Comparison of ENCODE assay signal across 9 mouse cellular contexts in the genomic region with DNA sequence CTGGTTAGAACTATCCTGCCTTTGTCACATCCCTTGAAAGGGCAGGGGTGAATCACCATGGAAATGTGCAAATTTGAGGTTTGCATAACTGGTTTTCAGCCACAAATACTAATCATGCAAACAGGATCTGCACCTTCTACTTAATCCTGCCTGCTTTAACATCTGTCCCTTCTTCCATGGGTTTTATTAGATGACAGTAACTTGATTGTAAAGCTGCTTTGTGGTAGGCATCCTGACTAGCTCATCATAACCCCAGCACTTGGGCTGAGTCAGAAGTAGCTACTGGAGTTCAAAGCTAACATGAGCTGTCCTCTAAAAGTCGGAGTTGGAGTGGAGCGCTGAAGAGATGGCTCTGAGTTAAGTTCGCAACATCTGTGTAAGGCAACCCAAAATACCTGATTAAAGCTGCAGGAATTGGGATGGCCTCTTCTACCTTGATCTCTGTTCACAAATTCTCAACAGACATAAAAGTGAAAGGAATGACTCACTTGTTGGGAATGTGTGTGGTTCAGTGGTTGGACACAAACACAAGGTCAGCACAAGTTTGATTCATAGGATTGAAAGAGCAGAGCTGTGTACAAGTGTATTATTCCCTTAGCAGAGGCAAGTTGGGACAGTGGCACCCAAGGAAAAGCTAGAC. TPM values are rescaled to one million over a fixed set of nuclear protein-coding genes. Genes with fewer than 3 reads are reported as not detected.
DNase-seq lines count a peak whose midpoint lies in the region; TF ChIP-seq lines count a peak whose summit lies in the region.
"Had no signal": no experiment of that assay in that cellular context is flagged by ENCODE, and none has a peak within 500 bp of the region (broad histone marks: within the 10 kb centered on the region; RNA-seq: fewer than 3 reads in every experiment).

No protein-coding gene starts in this region.

- H3ac ChIP-seq in myocyte (ENCODE audit: control insufficient read depth, insufficient read length): no peak overlapping the region

- peaks cover 60% of the 10 kb centered on the region for H3K4me1 ChIP-seq in liver, adult 2 months (ENCODE audit: control insufficient read depth, insufficient read depth, low read length)
- peaks cover 50% of the 10 kb centered on the region for H3K4me1 ChIP-seq in brown adipose tissue, adult 24 weeks (ENCODE audit: control insufficient read depth, insufficient read depth, insufficient read length, low read length)

- intact Hi-C loops in left cerebral cortex, postnatal 25 days (cut with DNase I): no loop called here

- peak overlapping the region; percentile 99 for H3K4me2 ChIP-seq in myocyte (ENCODE audit: low read depth)

- peak; percentile 63 to 90 for DNase-seq in adrenal gland, adult (ENCODE audit: inconsistent age in 2 of 2, low spot score in 1 of 2)
- no peak for DNase-seq in adrenal gland, adult 8-10 months
- peak; percentile 53 for DNase-seq in liver, adult 2 months (ENCODE audit: extremely low read depth, low read depth, low spot score)
- no peak for DNase-seq in liver
- no peak for DNase-seq in left cerebral cortex, postnatal 25 days (ENCODE audit: low spot score in 2 of 2)
- no peak for DNase-seq in right cerebral cortex, postnatal 14 days

- H3K27ac ChIP-seq in liver, adult 2 months (replicated peaks; ENCODE audit: insufficient read depth, low read depth, low read length): peak overlapping the region; percentile 76
- peak overlapping the region; percentile 16 for H3K27ac ChIP-seq in brown adipose tissue, adult 24 weeks (replicated peaks; ENCODE audit: low read depth, low read length)

- TF ChIP-seq POLR2A in liver, adult 2 months (IDR thresholded peaks at IDR 0.05; ENCODE audit: extremely low read depth, insufficient read depth, low read length): no peak
- TF ChIP-seq POLR2A in myocyte (IDR thresholded peaks at IDR 0.05; ENCODE audit: insufficient read length, low read depth): no peak

- peaks cover 42% of the 10 kb centered on the region for H3K36me3 ChIP-seq in liver, adult 2 months (ENCODE audit: control insufficient read depth, insufficient read depth, low read length)
- peaks cover 42% of the 10 kb centered on the region for H3K36me3 ChIP-seq in myocyte (ENCODE audit: control insufficient read depth, insufficient read depth)

- no peak overlapping the region for H3K4me3 ChIP-seq in liver, adult 2 months (ENCODE audit: insufficient read depth, low read depth, low read length)
- no peak overlapping the region for H3K4me3 ChIP-seq in brown adipose tissue, adult 24 weeks (ENCODE audit: insufficient read depth, low read depth, low read length)
- H3K4me3 ChIP-seq in myocyte: no peak overlapping the region

- H3K27me3 ChIP-seq in liver, adult 2 months (ENCODE audit: control insufficient read depth, insufficient read depth, low read length): no peaks in the 10 kb centered on the region
- H3K27me3 ChIP-seq in myocyte (ENCODE audit: control insufficient read depth, insufficient read depth, insufficient read length): no peaks in the 10 kb centered on the region

- H3K9ac ChIP-seq in liver, adult 2 months (ENCODE audit: low read depth, low read length): 0 out of 2 replicates have a peak overlapping the region, but pooled peaks have one; percentile 19

- 64% methylated on average over 3 of the region's 3 CpGs for WGBS in liver, adult 2 months

- no peak for TF ChIP-seq CTCF in liver, adult 2 months (IDR thresholded peaks at IDR 0.05; ENCODE audit: low read depth, low read length)

- peaks cover 21% of the 10 kb centered on the region for H3K79me2 ChIP-seq in liver, adult 2 months (ENCODE audit: control insufficient read depth, insufficient read depth, low read length)
- H3K79me2 ChIP-seq in myocyte (ENCODE audit: control insufficient read depth, insufficient read depth): peaks cover 97% of the 10 kb centered on the region

TF ChIP-seq in myocyte, 11 proteins besides CTCF, POLR2A, EP300 and RAD21:
- TF ChIP-seq POLR2AphosphoS2 (IDR thresholded peaks at IDR 0.05; ENCODE audit: insufficient read length, low read depth): peak; percentile 39
- no peak for TF ChIP-seq CEBPB (IDR thresholded peaks at IDR 0.05; ENCODE audit: insufficient read depth, poor library complexity, severe bottlenecking)

RNA-seq across cellular contexts. Expression of gene Mcl1, which starts 5.5 kb away (rescaled TPM):
- 100 to 1,000 TPM; 177 to 189 (median 179) TPM for total RNA-seq in adrenal gland, adult 8-10 months (2022)
- 57.5 and 92.2 TPM in 2 replicates for total RNA-seq in liver, adult 2 months (2014; rRNA removed)
- 38.7 and 39.4 TPM in 2 replicates for polyA plus RNA-seq in liver, adult 2 months (2012; rRNA removed)
- polyA plus RNA-seq in brown adipose tissue, adult 24 weeks (2012; ENCODE audit: insufficient read depth, insufficient read length, missing spikeins): 56.1 and 61.6 TPM in 2 replicates
- polyA plus RNA-seq in myocyte (2012; fragmentation: generic; extraction: Trizol): 51.6 TPM
- 10 to 100 TPM; 58.4 to 59.6 TPM for total RNA-seq in left cerebral cortex, postnatal 25 days (2021)

RNA-seq across cellular contexts. Expression of gene Adamtsl4, which starts 23.6 kb away (rescaled TPM):
- 10 to 100 TPM in 1 of 4 experiments, 1 to 10 TPM in 3; 4.3 to 10.2 (median 6.4) TPM for total RNA-seq in adrenal gland, adult 8-10 months (2022)
- total RNA-seq in liver, adult 2 months (2014; rRNA removed): 0.55 and 1.6 TPM in 2 replicates
- polyA plus RNA-seq in liver, adult 2 months (2012; rRNA removed): 2.5 and 4.7 TPM in 2 replicates
- 2.5 and 6.6 TPM in 2 replicates for polyA plus RNA-seq in brown adipose tissue, adult 24 weeks (2012; ENCODE audit: insufficient read depth, insufficient read length, missing spikeins)
- 4.6 TPM for polyA plus RNA-seq in myocyte (2012; fragmentation: generic; extraction: Trizol)
- 1 to 10 TPM; 4.1 to 4.6 TPM for total RNA-seq in left cerebral cortex, postnatal 25 days (2021)
- total RNA-seq: hematopoietic stem cell, adult 5-6 weeks had no signal

RNA-seq across cellular contexts. Expression of gene Ensa, which starts 39.3 kb away (rescaled TPM):
- 100 to 1,000 TPM; 102 to 141 (median 119) TPM for total RNA-seq in adrenal gland, adult 8-10 months (2022)
- total RNA-seq in liver, adult 2 months (2014; rRNA removed): 23.5 and 25.1 TPM in 2 replicates
- 5.0 and 5.2 TPM in 2 replicates for polyA plus RNA-seq in liver, adult 2 months (2012; rRNA removed)
- 38.4 and 51.4 TPM in 2 replicates for polyA plus RNA-seq in brown adipose tissue, adult 24 weeks (2012; ENCODE audit: insufficient read depth, insufficient read length, missing spikeins)
- polyA plus RNA-seq in myocyte (2012; fragmentation: generic; extraction: Trizol): 65.3 TPM
- 100 to 1,000 TPM; 366 to 382 TPM for total RNA-seq in left cerebral cortex, postnatal 25 days (2021)

Comparison
In these comparisons a context has a peak if more than half of its experiments do, and no peak if none do; other contexts are left out.
1. DNase-seq: peak in adrenal gland, adult (2 of 2) and liver, adult 2 months (single experiment); none in adrenal gland, adult 8-10 months (single experiment), liver (single experiment), left cerebral cortex, postnatal 25 days (0 of 2) and right cerebral cortex, postnatal 14 days (single experiment).